Mouse (Mus musculus) R1 (cell line): ENCODE data around the gene Eng.

Source experiments
- DNase-seq: peaks from one replicate; pipeline ENCODE4 v3.0.0-alpha.2; 2018; ENCODE audit warnings: low read depth, low spot score

Eng gene

DNA sequence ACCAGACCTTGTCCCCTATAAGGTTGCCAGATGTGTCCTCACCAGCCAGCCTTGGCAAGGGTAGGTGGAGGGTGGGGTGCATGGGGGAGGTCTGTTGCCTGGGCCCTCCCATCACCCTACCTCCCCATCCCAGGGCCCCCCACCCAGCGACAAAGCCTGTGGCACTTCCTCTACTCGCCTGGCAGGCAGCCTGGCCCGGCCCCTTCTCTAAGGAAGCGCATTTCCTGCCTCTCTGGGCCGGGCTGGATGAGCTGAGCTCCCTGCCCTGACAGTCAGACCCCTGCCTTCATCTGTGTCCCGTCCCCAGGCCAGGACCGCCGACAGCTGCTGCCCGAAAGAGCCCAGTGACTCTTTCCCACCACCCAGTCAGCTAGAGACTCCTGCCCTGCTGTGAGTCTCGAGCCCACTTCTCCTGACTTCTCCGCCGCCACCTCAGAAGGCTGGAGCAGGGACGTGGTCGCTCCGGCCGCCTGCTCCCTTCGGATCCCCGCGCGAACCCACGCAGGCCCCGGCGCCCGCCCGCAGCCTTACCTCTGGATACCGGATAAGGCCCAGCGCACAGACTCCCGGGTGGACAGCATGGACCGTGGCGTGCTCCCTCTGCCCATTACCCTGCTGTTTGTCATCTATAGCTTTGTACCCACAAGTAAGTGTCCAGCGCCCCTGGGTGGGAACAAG is at the start of gene Eng:
Gene Eng (plus strand): TSS at position 217 of the 678 bp plus-strand sequence.
- peak; percentile 73 for DNase-seq

DNA sequence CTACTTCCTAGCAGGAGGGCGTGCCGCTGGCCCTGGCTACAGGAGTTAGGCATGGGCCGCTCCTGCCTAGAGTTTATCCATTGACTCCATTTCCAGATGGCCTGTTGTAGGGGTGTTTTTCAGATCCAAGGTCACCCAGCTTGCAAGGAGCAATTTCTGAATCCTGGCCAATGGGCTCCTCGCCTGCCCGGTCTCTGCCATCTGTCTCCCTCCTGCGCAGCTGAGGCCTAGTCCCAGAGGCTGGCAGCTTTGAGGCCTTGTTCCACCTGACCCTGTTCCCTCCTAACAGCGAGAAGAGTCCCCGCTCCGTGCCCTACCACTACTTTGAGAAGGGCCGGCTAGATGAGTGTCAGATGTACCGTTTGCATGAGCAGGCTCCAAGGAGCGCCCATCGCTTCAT is 49.7 kb upstream of the Eng start:
- DNase-seq: no peak

GRCm38 (mm10) chr2:32597248-32597647 is 49.1 kb upstream of the Eng start:
- DNase-seq: no peak

GRCm38 (mm10) chr2:32597699-32598098 is 48.7 kb upstream of the Eng start:
- no peak for DNase-seq

GRCm38 (mm10) chr2:32598506-32598905 is 47.9 kb upstream of the Eng start:
- DNase-seq: no peak

- DNase-seq: no peak
These were observed 47.0 kb upstream of the Eng start, which contains the start of gene St6galnac6 for GRCm38 (mm10) chr2:32599409-32599808. TSS of gene St6galnac6 (plus strand) at chr2:32599709.

- no peak for DNase-seq
These were observed 44.9 kb upstream of the Eng start for GRCm38 (mm10) chr2:32601417-32602065.

GRCm38 (mm10) chr2:32602600-32603054 is 43.8 kb upstream of the Eng start:
- DNase-seq: peak; percentile 93

DNA sequence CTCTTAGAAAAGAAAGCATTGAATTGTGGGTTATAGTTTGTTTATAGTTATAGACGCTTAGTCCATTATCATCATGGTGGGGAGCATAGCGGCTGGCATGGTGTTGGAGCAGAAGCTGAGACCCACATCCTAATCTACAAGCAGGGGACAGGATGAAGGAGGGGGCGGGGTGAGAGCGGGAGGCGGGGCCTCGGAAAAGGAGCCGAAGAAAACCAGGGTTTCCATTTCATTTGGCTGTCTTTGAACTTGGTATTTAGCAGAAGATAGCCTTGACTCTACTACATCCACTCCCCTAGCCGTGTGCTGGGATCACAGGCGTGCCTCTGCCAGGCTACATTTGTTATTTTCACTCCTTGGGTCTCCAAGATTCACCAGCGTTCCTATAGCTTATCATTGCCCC is 41.8 kb upstream of the Eng start:
- DNase-seq: no peak

DNA sequence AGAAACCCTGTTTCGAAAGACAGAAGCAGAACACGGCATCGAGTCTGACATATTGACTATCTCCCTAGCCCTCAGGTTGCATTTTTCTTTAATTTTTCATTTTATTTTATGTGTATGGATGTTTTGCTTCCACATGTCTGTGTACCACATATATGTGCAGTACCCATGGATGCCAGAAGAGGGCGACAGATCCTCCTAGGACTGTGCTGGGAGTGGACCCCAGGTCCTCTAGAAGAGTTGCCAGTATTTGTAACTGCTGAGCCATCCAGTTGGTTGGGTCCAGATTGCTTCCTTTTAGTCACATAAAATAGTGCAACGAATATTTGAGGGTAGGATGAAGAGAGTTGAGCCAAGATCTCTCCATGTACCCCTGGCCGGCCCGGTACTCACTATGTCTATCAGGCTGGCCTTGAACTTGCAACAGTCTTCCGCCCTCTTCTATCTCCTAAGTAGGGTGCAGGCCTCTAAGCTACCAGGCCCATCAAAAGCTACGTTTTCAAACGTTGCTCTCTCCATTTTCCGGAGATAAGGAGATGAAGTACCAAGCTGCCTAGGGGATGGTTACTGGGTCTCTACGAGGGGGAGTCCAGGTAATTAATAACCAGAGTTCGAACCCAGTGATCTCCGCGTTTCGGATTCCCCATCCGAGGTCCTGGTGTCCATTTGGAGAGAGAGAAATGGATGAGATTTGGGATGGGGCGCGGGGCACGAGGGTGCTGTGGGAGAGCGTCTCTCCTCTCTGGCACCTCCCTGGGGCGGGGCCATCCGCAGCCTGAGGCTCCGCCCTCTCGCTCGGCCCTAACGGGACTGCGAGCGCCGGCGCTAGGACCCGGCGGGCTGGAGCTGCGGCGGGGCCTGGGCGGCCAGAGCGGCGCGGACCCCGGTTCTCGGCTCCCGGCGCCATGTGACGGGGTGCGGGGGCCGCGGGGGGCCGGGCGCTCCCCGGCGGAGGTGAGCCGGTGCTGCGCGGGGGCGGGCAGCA is 39.9 kb upstream of the Eng start:
- DNase-seq: peak; percentile 88

DNA sequence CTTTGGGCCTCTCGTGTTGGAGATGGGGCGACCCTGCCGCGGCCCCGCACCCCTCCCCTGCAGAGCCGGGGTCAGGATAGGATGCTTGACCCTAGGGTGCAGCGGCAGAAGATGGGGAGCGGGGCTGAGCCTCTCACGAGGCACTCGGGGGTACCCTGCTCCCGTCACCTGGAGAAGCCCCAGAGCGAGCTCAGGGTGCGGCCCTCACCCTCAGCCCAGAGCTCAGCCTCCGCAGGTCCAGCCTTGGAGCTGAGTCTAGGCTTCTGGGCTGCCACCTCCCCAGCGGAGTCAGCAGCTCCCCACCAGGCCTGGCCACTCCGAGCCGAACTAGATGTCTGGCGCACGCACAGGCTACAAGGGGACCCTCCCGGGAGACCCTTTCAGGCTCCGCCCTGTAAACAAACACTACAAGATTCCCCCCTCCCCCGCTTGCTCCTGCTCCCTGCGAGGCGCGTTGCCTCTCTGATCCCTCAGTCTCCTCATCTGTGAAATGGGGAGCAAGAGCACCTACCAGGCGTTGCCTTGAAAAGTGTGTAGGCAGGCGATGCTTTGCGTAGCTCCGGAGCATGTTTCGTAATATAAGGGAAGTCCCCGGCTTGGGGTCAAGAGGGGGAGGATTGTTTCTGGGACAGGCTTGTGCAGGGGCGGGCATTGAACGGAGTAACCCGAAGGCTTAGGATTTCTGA is 39.0 kb upstream of the Eng start:
- DNase-seq: peak; percentile 74

DNA sequence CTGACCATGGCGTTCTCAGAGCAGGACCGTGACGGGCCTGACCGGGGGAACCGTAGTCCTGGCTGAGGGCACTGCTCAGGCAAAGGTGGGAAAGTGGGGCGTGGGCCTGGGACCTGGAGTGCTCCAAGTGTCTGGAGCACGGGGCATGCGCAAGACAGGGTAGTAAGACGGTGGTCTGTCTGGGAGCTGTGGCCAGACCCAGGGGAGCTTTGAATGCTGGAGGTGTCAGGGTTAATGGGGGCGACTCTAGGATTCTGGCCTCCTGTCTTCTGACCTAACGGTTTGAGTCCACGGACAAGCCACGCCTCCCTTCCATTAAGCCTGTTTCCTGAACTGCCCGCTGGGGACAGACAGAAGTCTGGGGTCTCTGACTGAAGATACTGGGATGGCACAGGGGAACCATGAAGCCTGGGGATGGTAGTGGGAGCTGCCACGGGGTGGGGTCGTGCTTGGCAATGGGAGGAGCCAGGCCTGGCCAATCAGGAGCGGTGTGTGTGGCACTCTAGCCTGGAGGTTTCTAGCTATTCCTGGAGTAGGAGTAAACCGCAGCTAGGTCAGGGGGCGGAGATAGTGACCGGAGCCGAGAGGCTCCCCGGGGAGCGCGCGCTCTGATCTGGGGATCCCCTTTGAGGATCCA is 38.1 kb upstream of the Eng start:
- DNase-seq: peak; percentile 88

- peak; percentile 80 for DNase-seq
These were observed 37.5 kb upstream of the Eng start for GRCm38 (mm10) chr2:32608778-32609435.

DNA sequence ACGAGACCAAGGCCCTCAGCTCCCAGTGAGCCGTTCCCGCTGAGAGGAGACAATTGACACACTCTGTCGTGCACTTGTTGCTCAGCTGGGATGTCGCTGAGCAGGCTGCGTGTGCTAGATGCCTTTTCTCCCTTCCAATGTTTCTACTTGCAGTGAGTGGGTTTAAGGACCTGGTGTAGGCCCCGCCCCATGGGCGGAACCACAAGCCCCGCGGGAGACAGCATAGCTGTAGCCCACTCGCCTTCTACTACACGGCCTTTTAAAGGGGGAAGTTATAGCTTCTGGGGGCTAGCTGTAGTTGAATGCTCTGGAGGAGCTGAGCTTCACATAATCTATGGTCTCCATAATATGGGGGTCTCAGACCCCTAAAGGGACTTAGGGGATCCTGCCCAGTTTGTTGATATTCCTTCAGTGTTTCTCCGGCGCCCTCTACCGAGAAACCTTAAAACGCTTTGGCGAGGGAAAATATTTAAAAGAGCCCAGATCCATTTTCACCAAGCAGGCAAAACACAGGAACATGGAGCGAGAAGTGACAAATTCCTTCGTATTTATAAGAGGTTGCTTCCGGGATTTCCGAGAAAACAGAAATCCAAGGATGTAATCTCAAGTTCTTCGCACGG is 35.7 kb upstream of the Eng start:
- DNase-seq: peak; percentile 78

DNA sequence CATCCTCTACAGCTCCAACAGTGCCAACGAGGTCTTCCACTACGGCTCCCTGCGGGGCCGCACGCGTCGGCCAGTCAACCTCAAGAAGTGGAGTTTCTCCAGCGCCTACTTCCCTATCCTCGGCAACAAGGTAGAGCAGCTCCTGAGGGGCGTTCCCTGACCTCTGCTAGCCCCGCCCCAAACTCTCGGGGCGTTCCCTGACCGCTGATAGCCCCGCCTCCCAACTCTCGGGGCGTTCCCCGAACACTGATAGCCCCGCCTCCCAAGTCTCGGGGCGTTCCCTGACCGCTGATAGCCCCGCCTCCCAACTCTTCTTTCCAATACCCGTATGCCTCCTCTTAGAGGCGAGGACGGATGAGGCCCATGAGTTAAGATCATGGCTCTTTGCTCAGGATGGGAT is 34.1 kb upstream of the Eng start:
- DNase-seq: peak; percentile 89

- no peak for DNase-seq
These were observed 29.3 kb upstream of the Eng start for GRCm38 (mm10) chr2:32617109-32617508.

DNA sequence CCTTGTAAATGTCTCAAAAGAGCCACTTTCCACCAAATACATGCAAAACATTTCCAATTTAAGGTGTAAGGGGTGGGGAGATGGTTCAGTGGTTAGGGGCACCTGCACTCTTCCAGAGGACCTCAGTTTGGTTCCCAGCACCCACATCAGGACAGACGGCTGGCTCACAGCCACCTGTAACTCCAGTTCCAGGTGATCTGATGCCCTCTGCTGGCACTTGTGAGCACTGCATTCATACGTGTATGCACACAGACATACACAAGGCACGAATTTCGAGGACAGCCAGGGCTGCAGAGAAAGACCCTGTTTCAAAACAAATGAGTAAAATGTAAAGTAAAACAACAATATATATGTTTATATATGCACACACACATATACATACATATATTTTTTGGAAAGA is 28.8 kb upstream of the Eng start:
- DNase-seq: peak; percentile 78

- no peak for DNase-seq
These were observed 28.3 kb upstream of the Eng start for GRCm38 (mm10) chr2:32618051-32618450.

GRCm38 (mm10) chr2:32620682-32621516 is 25.5 kb upstream of the Eng start:
- no peak for DNase-seq
